Comparison of ENCODE assay signal across 1 mouse cellular context in the genomic region with DNA sequence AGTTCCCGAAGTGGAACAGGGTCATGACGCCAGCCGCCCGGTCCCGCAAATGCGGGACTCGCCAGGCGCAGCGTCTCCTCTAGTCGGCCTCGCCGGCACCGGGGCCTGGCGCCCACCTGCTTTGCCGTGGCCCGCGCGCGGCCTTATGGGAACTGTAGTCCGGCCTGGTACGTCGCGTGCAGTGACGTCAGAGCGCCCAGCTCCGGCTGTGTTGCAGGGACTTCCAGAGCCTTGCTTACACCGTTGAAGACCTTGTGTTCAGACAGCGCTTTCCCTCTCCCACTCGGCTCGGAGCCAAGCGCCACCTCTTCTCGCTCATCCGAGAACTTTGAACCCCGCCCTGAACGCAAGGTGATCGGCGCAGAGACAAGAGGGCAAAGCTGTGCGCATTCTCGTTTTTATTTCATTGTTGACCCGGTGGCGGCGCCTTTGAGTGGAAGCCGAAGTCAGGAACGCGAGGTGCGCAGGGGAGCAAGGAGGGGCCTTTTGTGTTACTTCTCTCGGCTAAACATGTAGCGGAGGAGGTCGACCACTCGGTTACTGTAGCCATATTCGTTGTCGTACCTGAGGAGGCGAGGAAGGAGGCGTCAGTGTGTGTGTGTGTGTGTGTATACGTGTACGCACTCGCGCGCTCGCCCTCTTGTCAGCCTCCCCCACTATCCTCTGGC.
TF ChIP-seq lines count a peak whose summit lies in the region.

Gene Tmem147 (minus strand): TSS at position 145 of the 668 bp plus-strand sequence.

TF ChIP-seq in CH12.LX, 34 proteins besides CTCF, POLR2A, EP300 and RAD21 (continued from another document):
- TF ChIP-seq MAX (IDR thresholded peaks at IDR 0.05; ENCODE audit: low read length), result peak; percentile 77
- no peak for TF ChIP-seq ZMIZ1 (IDR thresholded peaks at IDR 0.05; ENCODE audit: low read depth, low read length)
- peak; percentile 84 for TF ChIP-seq TCF12 (IDR thresholded peaks at IDR 0.05; ENCODE audit: low read depth, low read length)
- TF ChIP-seq MEF2A (IDR thresholded peaks at IDR 0.05; ENCODE audit: borderline replicate concordance, low read depth, low read length), result peak; percentile 71; the same call in 1 of the 2 replicates
- TF ChIP-seq NELFE (IDR thresholded peaks at IDR 0.05; ENCODE audit: low read depth, low read length), result peak; percentile 77
- peak; percentile 96 for TF ChIP-seq KAT2A (IDR thresholded peaks at IDR 0.05; ENCODE audit: insufficient replicate concordance, low read length)
- no peak for TF ChIP-seq TBP (conservative IDR thresholded peaks at IDR 0.05; ENCODE audit: low read depth, low read length)
- peak; percentile 71; the same call in 1 of the 2 replicates for TF ChIP-seq GABPA (IDR thresholded peaks at IDR 0.05; ENCODE audit: insufficient replicate concordance, low read depth, low read length)
- peak; percentile 98 for TF ChIP-seq HCFC1 (IDR thresholded peaks at IDR 0.05; ENCODE audit: low read depth, low read length)
